Mouse (Mus musculus): ENCODE measurements at regions not wholly inside any gene's neighbourhood (a gene's known extent, or its start where the extent isn't known, plus 50 kb on each side); places are given as distances from the start of the nearest gene placed in this dataset.

GRCm38 (mm10) chr1:61202079-61202478, 224.4 kb downstream of the Icos start:
- H3K27me3 ChIP-seq (ENCODE audit: control insufficient read depth, insufficient read depth, low read length): no peaks in the 10 kb centered on the region
- H3K9me3 ChIP-seq (replicated peaks; ENCODE audit: control insufficient read depth, low read length): no peaks in the 10 kb centered on the region
- H3K27ac ChIP-seq (ENCODE audit: low read depth): no peak overlapping the region
- ATAC-seq (ENCODE audit: insufficient read depth, low read depth): no peak
- H3K4me1 ChIP-seq (ENCODE audit: control insufficient read depth, insufficient read depth): peaks cover 11% of the 10 kb centered on the region; the same call in 1 of the 2 replicates
- TF ChIP-seq CTCF (IDR thresholded peaks at IDR 0.05; ENCODE audit: low read depth) (no peak), EP300 (IDR thresholded peaks at IDR 0.05; ENCODE audit: low read depth) (no peak)
- H3K4me3 ChIP-seq (ENCODE audit: low read depth, low read length): no peak overlapping the region
- no peaks in the 10 kb centered on the region for H3K36me3 ChIP-seq (replicated peaks; ENCODE audit: control insufficient read depth, insufficient read depth, low read length)
- no peak overlapping the region for H3K9ac ChIP-seq (replicated peaks; ENCODE audit: low read depth, low read length)
- 78% methylated on average over 3 of the region's 3 CpGs for WGBS
- no peak overlapping the region for H3K4me2 ChIP-seq (ENCODE audit: low read depth, low read length)
- DNase-seq (ENCODE audit: low spot score): no peak

- Histone ChIP-seq H3K27ac (ENCODE audit: low read depth) (no peak overlapping the region), H3K4me2 (ENCODE audit: low read depth, low read length) (peak overlapping the region; percentile 41; the same call in 1 of the 2 replicates), H3K4me1 (ENCODE audit: control insufficient read depth, insufficient read depth) (peaks cover 11% of the 10 kb centered on the region; the same call in 1 of the 2 replicates), H3K27me3 (ENCODE audit: control insufficient read depth, insufficient read depth, low read length) (no peaks in the 10 kb centered on the region), H3K9ac (replicated peaks; ENCODE audit: low read depth, low read length) (no peak overlapping the region), H3K36me3 (replicated peaks; ENCODE audit: control insufficient read depth, insufficient read depth, low read length) (no peaks in the 10 kb centered on the region), H3K9me3 (replicated peaks; ENCODE audit: control insufficient read depth, low read length) (no peaks in the 10 kb centered on the region), H3K4me3 (ENCODE audit: low read depth, low read length) (no peak overlapping the region)
- 20% methylated on average over 15 of the region's 15 CpGs for WGBS
- DNase-seq (ENCODE audit: low spot score) (no peak), ATAC-seq (ENCODE audit: insufficient read depth, low read depth) (no peak; the same call in 1 of the 2 replicates)
- no peak for TF ChIP-seq CTCF (IDR thresholded peaks at IDR 0.05; ENCODE audit: low read depth)
- TF ChIP-seq EP300 (IDR thresholded peaks at IDR 0.05; ENCODE audit: low read depth): no peak
These were observed 225.4 kb downstream of the Icos start for GRCm38 (mm10) chr1:61203170-61203569.

- H3K9me3 ChIP-seq (replicated peaks; ENCODE audit: control insufficient read depth, low read length): no peaks in the 10 kb centered on the region
- ATAC-seq (ENCODE audit: insufficient read depth, low read depth) (no peak), DNase-seq (ENCODE audit: low spot score) (no peak)
- no peaks in the 10 kb centered on the region for H3K27me3 ChIP-seq (ENCODE audit: control insufficient read depth, insufficient read depth, low read length)
- no peak overlapping the region for H3K27ac ChIP-seq (ENCODE audit: low read depth)
- H3K36me3 ChIP-seq (replicated peaks; ENCODE audit: control insufficient read depth, insufficient read depth, low read length): no peaks in the 10 kb centered on the region
- 30% methylated on average over 6 of the region's 6 CpGs for WGBS
- H3K4me3 ChIP-seq (ENCODE audit: low read depth, low read length): no peak overlapping the region
- H3K4me2 ChIP-seq (ENCODE audit: low read depth, low read length): peak overlapping the region; percentile 41; the same call in 1 of the 2 replicates
- peaks cover 11% of the 10 kb centered on the region; the same call in 1 of the 2 replicates for H3K4me1 ChIP-seq (ENCODE audit: control insufficient read depth, insufficient read depth)
- no peak overlapping the region for H3K9ac ChIP-seq (replicated peaks; ENCODE audit: low read depth, low read length)
- TF ChIP-seq EP300 (IDR thresholded peaks at IDR 0.05; ENCODE audit: low read depth) (no peak), CTCF (IDR thresholded peaks at IDR 0.05; ENCODE audit: low read depth) (no peak)
These were observed 225.9 kb downstream of the Icos start for GRCm38 (mm10) chr1:61203612-61204011.

DNA sequence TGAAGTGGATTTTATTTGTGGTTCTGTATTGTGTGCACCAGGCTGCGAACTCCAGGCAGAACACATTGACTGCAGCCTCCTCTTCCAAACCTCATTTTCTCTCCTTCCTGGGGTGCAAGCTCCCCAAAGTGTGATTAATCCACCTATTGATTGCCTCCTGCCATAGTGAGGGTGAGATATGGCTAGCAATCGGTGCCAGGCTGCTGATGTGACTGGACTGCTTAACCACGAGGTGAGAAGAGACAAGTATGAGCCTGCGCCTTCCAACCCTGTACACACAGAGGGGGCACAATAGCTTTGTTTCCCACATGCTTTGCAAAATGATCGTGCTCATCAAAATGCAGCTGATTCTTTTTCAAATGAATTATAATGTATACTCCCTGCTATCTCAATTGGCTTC, 227.4 kb downstream of the Icos start:
- no peak for DNase-seq (ENCODE audit: low spot score)
- Histone ChIP-seq H3K36me3 (replicated peaks; ENCODE audit: control insufficient read depth, insufficient read depth, low read length) (no peaks in the 10 kb centered on the region), H3K27me3 (ENCODE audit: control insufficient read depth, insufficient read depth, low read length) (no peaks in the 10 kb centered on the region), H3K4me2 (ENCODE audit: low read depth, low read length) (no peak overlapping the region), H3K4me3 (ENCODE audit: low read depth, low read length) (no peak overlapping the region), H3K4me1 (ENCODE audit: control insufficient read depth, insufficient read depth) (peaks cover 11% of the 10 kb centered on the region; the same call in 1 of the 2 replicates), H3K9me3 (replicated peaks; ENCODE audit: control insufficient read depth, low read length) (no peaks in the 10 kb centered on the region), H3K27ac (ENCODE audit: low read depth) (no peak overlapping the region), H3K9ac (replicated peaks; ENCODE audit: low read depth, low read length) (no peak overlapping the region)
- TF ChIP-seq CTCF (IDR thresholded peaks at IDR 0.05; ENCODE audit: low read depth) (no peak), EP300 (IDR thresholded peaks at IDR 0.05; ENCODE audit: low read depth) (no peak)
- ATAC-seq (ENCODE audit: insufficient read depth, low read depth): no peak
- 74% methylated on average over 5 of the region's 5 CpGs for WGBS

- no peak overlapping the region for H3K9ac ChIP-seq (replicated peaks; ENCODE audit: low read depth, low read length)
- ATAC-seq (ENCODE audit: insufficient read depth, low read depth) (no peak), DNase-seq (ENCODE audit: low spot score) (no peak)
- TF ChIP-seq CTCF (IDR thresholded peaks at IDR 0.05; ENCODE audit: low read depth) (no peak), EP300 (IDR thresholded peaks at IDR 0.05; ENCODE audit: low read depth) (peak; percentile 42; the same call in 1 of the 2 replicates)
- no peaks in the 10 kb centered on the region for H3K9me3 ChIP-seq (replicated peaks; ENCODE audit: control insufficient read depth, low read length)
- peaks cover 11% of the 10 kb centered on the region; the same call in 1 of the 2 replicates for H3K4me1 ChIP-seq (ENCODE audit: control insufficient read depth, insufficient read depth)
- no peak overlapping the region for H3K4me2 ChIP-seq (ENCODE audit: low read depth, low read length)
- 60% methylated on average over 6 of the region's 6 CpGs for WGBS
- no peak overlapping the region for H3K4me3 ChIP-seq (ENCODE audit: low read depth, low read length)
- 0 out of 2 replicates have a peak overlapping the region, but pooled peaks have one; percentile 19 for H3K27ac ChIP-seq (ENCODE audit: low read depth)
- no peaks in the 10 kb centered on the region for H3K36me3 ChIP-seq (replicated peaks; ENCODE audit: control insufficient read depth, insufficient read depth, low read length)
- no peaks in the 10 kb centered on the region for H3K27me3 ChIP-seq (ENCODE audit: control insufficient read depth, insufficient read depth, low read length)
These were observed 229.2 kb downstream of the Icos start for GRCm38 (mm10) chr1:61206861-61207380.

DNA sequence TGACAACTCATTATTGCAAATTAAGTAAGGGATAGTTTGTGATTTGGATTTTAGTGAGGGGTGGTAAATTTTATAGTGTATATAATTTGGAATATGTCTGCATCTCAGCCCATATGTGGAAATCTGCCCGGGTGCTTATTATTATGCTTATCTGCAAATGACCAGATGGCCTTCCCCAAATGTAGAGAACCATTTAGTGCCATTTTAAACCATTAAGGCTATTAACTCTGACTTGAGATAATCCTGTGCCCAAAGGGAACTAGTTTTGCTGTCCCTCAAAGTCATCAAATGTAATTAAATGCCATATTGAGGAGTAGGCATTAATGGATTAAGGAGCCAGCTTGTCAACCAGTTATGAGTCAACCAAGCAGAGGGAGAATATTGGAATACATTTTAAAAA, 230.7 kb downstream of the Icos start:
- Histone ChIP-seq H3K27me3 (ENCODE audit: control insufficient read depth, insufficient read depth, low read length) (no peaks in the 10 kb centered on the region), H3K9me3 (replicated peaks; ENCODE audit: control insufficient read depth, low read length) (no peaks in the 10 kb centered on the region), H3K36me3 (replicated peaks; ENCODE audit: control insufficient read depth, insufficient read depth, low read length) (no peaks in the 10 kb centered on the region), H3K4me2 (ENCODE audit: low read depth, low read length) (no peak overlapping the region), H3K4me3 (ENCODE audit: low read depth, low read length) (no peak overlapping the region), H3K27ac (ENCODE audit: low read depth) (no peak overlapping the region), H3K4me1 (ENCODE audit: control insufficient read depth, insufficient read depth) (peaks cover 9% of the 10 kb centered on the region; the same call in 1 of the 2 replicates), H3K9ac (replicated peaks; ENCODE audit: low read depth, low read length) (no peak overlapping the region)
- DNase-seq (ENCODE audit: low spot score) (no peak), ATAC-seq (ENCODE audit: insufficient read depth, low read depth) (no peak)
- TF ChIP-seq CTCF (IDR thresholded peaks at IDR 0.05; ENCODE audit: low read depth) (no peak), EP300 (IDR thresholded peaks at IDR 0.05; ENCODE audit: low read depth) (no peak)
- 87% methylated on average over 1 of the region's 1 CpGs for WGBS
